Mouse (Mus musculus): ENCODE measurements at regions not wholly inside any gene's neighbourhood (a gene's known extent, or its start where the extent isn't known, plus 50 kb on each side); places are given as distances from the start of the nearest gene placed in this dataset.

DNA sequence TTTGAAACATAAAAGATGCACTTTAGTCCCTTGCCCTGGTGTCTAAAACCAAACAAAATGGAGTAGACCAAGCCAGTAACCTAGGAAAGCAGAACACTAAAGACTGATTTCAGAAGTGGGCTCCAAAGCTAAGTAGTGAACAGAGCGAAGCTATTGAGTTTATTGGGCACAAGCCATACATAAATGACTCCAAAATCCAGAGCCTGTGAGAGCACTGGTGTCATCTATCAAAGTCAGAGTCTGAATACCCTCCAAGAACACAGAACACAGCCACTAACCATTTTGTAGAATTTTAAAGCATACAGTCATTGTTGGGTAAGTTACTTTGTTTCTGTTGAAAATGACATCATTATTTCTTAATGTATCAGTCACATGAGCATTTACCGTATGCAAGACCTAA, 175.0 kb upstream of the Lrig3 start:
- TF ChIP-seq FOSL1 (IDR thresholded peaks at IDR 0.05; ENCODE audit: insufficient read depth, low read length, poor library complexity, severe bottlenecking) (no peak), MAX (IDR thresholded peaks at IDR 0.05) (no peak), MYOD1 (IDR thresholded peaks at IDR 0.05; ENCODE audit: control insufficient read depth, insufficient read length, low read depth) (no peak), CTCF (IDR thresholded peaks at IDR 0.05; ENCODE audit: control insufficient read depth, insufficient read depth, insufficient read length) (no peak), CEBPB (IDR thresholded peaks at IDR 0.05; ENCODE audit: low read depth) (no peak), MYOG (IDR thresholded peaks at IDR 0.05; ENCODE audit: control insufficient read depth, extremely low read depth, insufficient read length) (no peak), USF1 (IDR thresholded peaks at IDR 0.05; ENCODE audit: low read depth) (no peak)
- Histone ChIP-seq H3K36me3 (ENCODE audit: control insufficient read depth, insufficient read depth) (no peaks in the 10 kb centered on the region), H3K79me3 (ENCODE audit: low read depth) (no peaks in the 10 kb centered on the region), H3K27me3 (ENCODE audit: control insufficient read depth, insufficient read depth, insufficient read length) (no peaks in the 10 kb centered on the region), H3K4me3 (ENCODE audit: insufficient read depth, poor library complexity, severe bottlenecking) (no peak overlapping the region), H3ac (ENCODE audit: control insufficient read depth, insufficient read length, low read depth) (no peak overlapping the region), H3K79me2 (ENCODE audit: control insufficient read depth, insufficient read depth) (no peaks in the 10 kb centered on the region)

DNA sequence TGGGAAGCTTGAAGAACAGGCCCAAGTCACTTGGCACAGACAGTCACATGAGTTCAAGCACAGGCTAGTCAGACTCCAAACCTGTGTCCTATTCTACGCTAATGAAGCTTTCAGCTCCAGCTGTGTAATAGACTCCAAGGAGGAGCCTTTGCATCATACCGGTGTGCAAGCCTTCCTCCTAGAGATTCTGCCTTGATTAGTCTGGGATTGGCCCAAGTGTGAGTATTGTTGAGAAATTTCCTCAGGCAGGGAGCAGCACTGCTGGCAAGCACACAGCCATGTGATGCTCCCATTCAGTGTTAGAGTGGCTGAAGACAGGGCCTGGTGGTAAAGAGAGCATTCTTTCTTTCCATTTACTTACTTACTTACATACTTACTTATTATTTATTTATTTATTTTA, 171.5 kb upstream of the Lrig3 start:
- no peak for TF ChIP-seq CTCF (IDR thresholded peaks at IDR 0.05; ENCODE audit: control insufficient read depth, insufficient read depth, insufficient read length)
- no peak for TF ChIP-seq MYOD1 (IDR thresholded peaks at IDR 0.05; ENCODE audit: control insufficient read depth, insufficient read length, low read depth)
- no peaks in the 10 kb centered on the region for H3K79me3 ChIP-seq (ENCODE audit: low read depth)
- no peak overlapping the region for H3K4me3 ChIP-seq (ENCODE audit: insufficient read depth, poor library complexity, severe bottlenecking)
- no peak overlapping the region for H3ac ChIP-seq (ENCODE audit: control insufficient read depth, insufficient read length, low read depth)
- no peaks in the 10 kb centered on the region for H3K79me2 ChIP-seq (ENCODE audit: control insufficient read depth, insufficient read depth)
- no peaks in the 10 kb centered on the region for H3K36me3 ChIP-seq (ENCODE audit: control insufficient read depth, insufficient read depth)
- no peaks in the 10 kb centered on the region for H3K27me3 ChIP-seq (ENCODE audit: control insufficient read depth, insufficient read depth, insufficient read length)

DNA sequence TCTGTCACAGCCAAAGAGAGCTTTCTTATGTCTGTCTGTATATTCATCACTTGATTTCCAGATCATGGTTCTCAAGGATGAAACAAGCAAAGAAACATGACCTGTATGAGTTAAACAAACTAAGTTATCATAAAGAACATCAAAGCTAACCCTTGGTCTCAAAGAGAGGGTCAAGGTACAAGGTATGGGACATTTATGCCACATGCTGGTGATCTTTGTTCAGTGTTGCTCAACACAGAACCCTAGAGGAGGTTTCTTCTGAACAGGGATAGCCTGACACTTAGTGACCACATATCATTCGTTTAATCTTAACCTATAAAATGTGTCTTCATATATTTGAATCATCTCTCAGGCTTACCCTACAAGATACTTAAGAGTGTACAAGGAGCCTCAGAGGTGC, 170.6 kb upstream of the Lrig3 start:
- Histone ChIP-seq H3ac (ENCODE audit: control insufficient read depth, insufficient read length, low read depth) (no peak overlapping the region), H3K4me3 (ENCODE audit: insufficient read depth, poor library complexity, severe bottlenecking) (no peak overlapping the region), H3K36me3 (ENCODE audit: control insufficient read depth, insufficient read depth) (no peaks in the 10 kb centered on the region), H3K79me3 (ENCODE audit: low read depth) (no peaks in the 10 kb centered on the region), H3K27me3 (ENCODE audit: control insufficient read depth, insufficient read depth, insufficient read length) (no peaks in the 10 kb centered on the region), H3K79me2 (ENCODE audit: control insufficient read depth, insufficient read depth) (no peaks in the 10 kb centered on the region)
- TF ChIP-seq CEBPB (IDR thresholded peaks at IDR 0.05; ENCODE audit: low read depth) (no peak), MYOD1 (IDR thresholded peaks at IDR 0.05; ENCODE audit: control insufficient read depth, insufficient read length, low read depth) (no peak), FOSL1 (IDR thresholded peaks at IDR 0.05; ENCODE audit: insufficient read depth, low read length, poor library complexity, severe bottlenecking) (no peak), USF1 (IDR thresholded peaks at IDR 0.05; ENCODE audit: low read depth) (no peak), MAX (IDR thresholded peaks at IDR 0.05) (no peak), CTCF (IDR thresholded peaks at IDR 0.05; ENCODE audit: control insufficient read depth, insufficient read depth, insufficient read length) (no peak), MYOG (IDR thresholded peaks at IDR 0.05; ENCODE audit: control insufficient read depth, extremely low read depth, insufficient read length) (no peak)

DNA sequence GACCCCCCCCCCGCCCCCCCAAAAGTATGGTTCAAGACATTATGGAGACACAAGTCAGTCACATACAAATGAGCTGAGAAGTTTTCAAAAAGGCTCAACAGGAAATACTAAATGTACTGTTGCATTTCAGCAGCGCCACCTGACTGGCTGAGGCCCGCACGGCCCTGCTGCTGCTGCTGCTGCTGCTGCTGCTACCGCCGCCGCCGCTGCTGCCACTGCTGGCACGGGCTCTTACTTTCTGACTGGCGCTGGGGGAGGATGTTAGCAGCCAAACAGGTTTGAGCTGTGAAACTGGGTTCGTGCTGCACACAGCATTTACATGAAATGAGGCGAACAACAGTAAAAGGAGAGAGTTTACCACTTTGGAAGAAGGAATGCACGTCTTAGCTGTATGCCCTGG, 167.3 kb upstream of the Lrig3 start:
- Histone ChIP-seq H3K79me3 (ENCODE audit: low read depth) (no peaks in the 10 kb centered on the region), H3K79me2 (ENCODE audit: control insufficient read depth, insufficient read depth) (no peaks in the 10 kb centered on the region), H3K4me3 (ENCODE audit: insufficient read depth, poor library complexity, severe bottlenecking) (no peak overlapping the region), H3K36me3 (ENCODE audit: control insufficient read depth, insufficient read depth) (no peaks in the 10 kb centered on the region), H3ac (ENCODE audit: control insufficient read depth, insufficient read length, low read depth) (no peak overlapping the region), H3K27me3 (ENCODE audit: control insufficient read depth, insufficient read depth, insufficient read length) (no peaks in the 10 kb centered on the region)
- TF ChIP-seq MAX (IDR thresholded peaks at IDR 0.05) (no peak), CEBPB (IDR thresholded peaks at IDR 0.05; ENCODE audit: low read depth) (no peak), MYOG (IDR thresholded peaks at IDR 0.05; ENCODE audit: control insufficient read depth, extremely low read depth, insufficient read length) (no peak), MYOD1 (IDR thresholded peaks at IDR 0.05; ENCODE audit: control insufficient read depth, insufficient read length, low read depth) (no peak), CTCF (IDR thresholded peaks at IDR 0.05; ENCODE audit: control insufficient read depth, insufficient read depth, insufficient read length) (no peak), USF1 (IDR thresholded peaks at IDR 0.05; ENCODE audit: low read depth) (no peak), FOSL1 (IDR thresholded peaks at IDR 0.05; ENCODE audit: insufficient read depth, low read length, poor library complexity, severe bottlenecking) (no peak)

DNA sequence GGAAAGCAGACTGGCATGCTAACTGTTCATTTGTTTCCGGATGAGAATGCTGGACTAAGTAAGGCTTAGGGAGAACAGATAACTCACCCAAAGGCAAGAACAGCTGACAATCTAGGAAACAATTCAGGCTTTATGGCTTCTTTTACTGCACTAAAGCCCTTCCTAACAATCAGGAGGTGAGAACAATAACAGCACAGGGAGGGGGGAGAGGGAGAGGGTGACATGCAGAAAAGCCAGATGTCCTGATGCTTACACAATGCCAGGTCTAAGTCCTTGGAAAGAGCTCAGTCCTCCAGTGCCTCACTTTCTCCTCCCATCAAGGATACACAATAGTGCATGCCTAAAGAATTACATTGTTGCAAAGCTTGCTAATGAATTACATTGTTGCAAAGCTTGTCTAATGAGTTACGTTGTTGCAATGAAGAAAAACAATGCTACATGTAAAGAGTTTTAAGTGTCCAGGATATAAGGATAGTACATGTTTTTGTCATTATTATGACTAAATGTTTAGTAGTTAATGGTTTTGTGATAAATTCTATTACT, 165.3 kb upstream of the Lrig3 start:
- H3ac ChIP-seq (ENCODE audit: control insufficient read depth, insufficient read length, low read depth) = no peak overlapping the region
- no peak overlapping the region for H3K4me3 ChIP-seq (ENCODE audit: insufficient read depth, poor library complexity, severe bottlenecking)
- H3K36me3 ChIP-seq (ENCODE audit: control insufficient read depth, insufficient read depth) = no peaks in the 10 kb centered on the region
- no peaks in the 10 kb centered on the region for H3K79me2 ChIP-seq (ENCODE audit: control insufficient read depth, insufficient read depth)
- H3K27me3 ChIP-seq (ENCODE audit: control insufficient read depth, insufficient read depth, insufficient read length) = no peaks in the 10 kb centered on the region
- no peaks in the 10 kb centered on the region for H3K79me3 ChIP-seq (ENCODE audit: low read depth)
- TF ChIP-seq USF1 (IDR thresholded peaks at IDR 0.05; ENCODE audit: low read depth) (no peak), CTCF (IDR thresholded peaks at IDR 0.05; ENCODE audit: control insufficient read depth, insufficient read depth, insufficient read length) (no peak), FOSL1 (IDR thresholded peaks at IDR 0.05; ENCODE audit: insufficient read depth, low read length, poor library complexity, severe bottlenecking) (no peak), MAX (IDR thresholded peaks at IDR 0.05) (no peak), CEBPB (IDR thresholded peaks at IDR 0.05; ENCODE audit: low read depth) (no peak), MYOG (IDR thresholded peaks at IDR 0.05; ENCODE audit: control insufficient read depth, extremely low read depth, insufficient read length) (no peak), MYOD1 (IDR thresholded peaks at IDR 0.05; ENCODE audit: control insufficient read depth, insufficient read length, low read depth) (no peak)

DNA sequence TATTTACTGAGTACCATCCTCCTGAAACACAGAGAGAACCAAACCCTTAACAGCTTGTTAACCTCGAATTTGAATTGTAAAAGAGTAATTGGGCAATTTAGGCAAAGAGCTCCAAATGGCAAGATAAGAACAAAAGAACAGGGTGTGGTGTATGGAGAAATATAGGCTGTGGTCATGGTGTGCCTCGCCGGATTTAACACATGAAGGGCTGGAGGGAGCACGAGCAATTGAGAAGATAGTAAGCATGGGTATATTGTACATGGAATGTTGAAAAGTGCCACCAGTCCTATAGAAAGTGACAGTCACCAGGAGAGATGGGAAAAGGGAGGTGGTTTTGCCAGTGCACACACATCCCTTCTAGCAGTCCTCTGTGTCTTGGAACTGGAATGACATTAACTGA, 164.5 kb upstream of the Lrig3 start:
- Histone ChIP-seq H3K79me3 (ENCODE audit: low read depth) (no peaks in the 10 kb centered on the region), H3ac (ENCODE audit: control insufficient read depth, insufficient read length, low read depth) (no peak overlapping the region), H3K27me3 (ENCODE audit: control insufficient read depth, insufficient read depth, insufficient read length) (no peaks in the 10 kb centered on the region), H3K4me3 (ENCODE audit: insufficient read depth, poor library complexity, severe bottlenecking) (no peak overlapping the region), H3K79me2 (ENCODE audit: control insufficient read depth, insufficient read depth) (no peaks in the 10 kb centered on the region), H3K36me3 (ENCODE audit: control insufficient read depth, insufficient read depth) (no peaks in the 10 kb centered on the region)
- TF ChIP-seq CEBPB (IDR thresholded peaks at IDR 0.05; ENCODE audit: low read depth) (no peak), MAX (IDR thresholded peaks at IDR 0.05) (no peak), FOSL1 (IDR thresholded peaks at IDR 0.05; ENCODE audit: insufficient read depth, low read length, poor library complexity, severe bottlenecking) (no peak), USF1 (IDR thresholded peaks at IDR 0.05; ENCODE audit: low read depth) (no peak), MYOG (IDR thresholded peaks at IDR 0.05; ENCODE audit: control insufficient read depth, extremely low read depth, insufficient read length) (no peak), CTCF (IDR thresholded peaks at IDR 0.05; ENCODE audit: control insufficient read depth, insufficient read depth, insufficient read length) (no peak), MYOD1 (IDR thresholded peaks at IDR 0.05; ENCODE audit: control insufficient read depth, insufficient read length, low read depth) (no peak)

All from C2C12 (cell line).